Mouse (Mus musculus): ENCODE results near the gene Ncam1.

Gene Ncam1

GRCm38 (mm10) chr9:49755214-49755613 lies 43.5 kb downstream of the Ncam1 start:
- no peak for DNase-seq (ENCODE audit: low spot score in 2 of 2)

GRCm38 (mm10) chr9:49751466-49751865 lies 47.3 kb downstream of the Ncam1 start:
- no peak for DNase-seq (ENCODE audit: low spot score in 2 of 2)

- no peak for DNase-seq (ENCODE audit: low spot score in 2 of 2)
These were observed 52.5 kb downstream of the Ncam1 start for GRCm38 (mm10) chr9:49746176-49746575.

- DNase-seq (ENCODE audit: low spot score in 2 of 2) = no peak
These were observed 53.0 kb downstream of the Ncam1 start for GRCm38 (mm10) chr9:49745696-49746095.

GRCm38 (mm10) chr9:49744286-49744685 lies 54.4 kb downstream of the Ncam1 start:
- DNase-seq (ENCODE audit: low spot score in 2 of 2) = no peak

- no peak for DNase-seq (ENCODE audit: low spot score in 2 of 2)
These were observed 58.8 kb downstream of the Ncam1 start for GRCm38 (mm10) chr9:49739935-49740334.

- DNase-seq (ENCODE audit: low spot score in 2 of 2) = no peak
These were observed 60.2 kb downstream of the Ncam1 start for GRCm38 (mm10) chr9:49738546-49738945.

GRCm38 (mm10) chr9:49737166-49737565 lies 61.6 kb downstream of the Ncam1 start:
- DNase-seq (ENCODE audit: low spot score in 2 of 2) = no peak

GRCm38 (mm10) chr9:49734348-49735007 lies 64.2 kb downstream of the Ncam1 start:
- DNase-seq (ENCODE audit: low spot score in 2 of 2) = no peak

- DNase-seq (ENCODE audit: low spot score in 2 of 2) = no peak
These were observed 65.0 kb downstream of the Ncam1 start for GRCm38 (mm10) chr9:49733726-49734125.

GRCm38 (mm10) chr9:49729479-49729878 lies 69.2 kb downstream of the Ncam1 start:
- DNase-seq (ENCODE audit: low spot score in 2 of 2) = no peak

- DNase-seq (ENCODE audit: low spot score in 2 of 2) = no peak
These were observed 70.5 kb downstream of the Ncam1 start for GRCm38 (mm10) chr9:49728211-49728610.

GRCm38 (mm10) chr9:49722765-49723164 lies 76.0 kb downstream of the Ncam1 start:
- no peak for DNase-seq (ENCODE audit: low spot score in 2 of 2)

- DNase-seq (ENCODE audit: low spot score in 2 of 2) = no peak
These were observed 83.6 kb downstream of the Ncam1 start for GRCm38 (mm10) chr9:49715121-49715520.

- DNase-seq (ENCODE audit: low spot score in 2 of 2) = no peak
These were observed 84.6 kb downstream of the Ncam1 start for GRCm38 (mm10) chr9:49714091-49714490.

GRCm38 (mm10) chr9:49707646-49708045 lies 91.1 kb downstream of the Ncam1 start:
- no peak for DNase-seq (ENCODE audit: low spot score in 2 of 2)

GRCm38 (mm10) chr9:49704196-49704967 lies 94.3 kb downstream of the Ncam1 start:
- no peak for DNase-seq (ENCODE audit: low spot score in 2 of 2)

GRCm38 (mm10) chr9:49695371-49695770 lies 103.4 kb downstream of the Ncam1 start:
- no peak for DNase-seq (ENCODE audit: low spot score in 2 of 2)

- DNase-seq (ENCODE audit: low spot score in 2 of 2) = no peak
These were observed 105.9 kb downstream of the Ncam1 start for GRCm38 (mm10) chr9:49692791-49693190.

- DNase-seq (ENCODE audit: low spot score in 2 of 2) = no peak
These were observed 107.4 kb downstream of the Ncam1 start for GRCm38 (mm10) chr9:49691344-49691743.

- DNase-seq (ENCODE audit: low spot score in 2 of 2) = no peak
These were observed 115.0 kb downstream of the Ncam1 start for GRCm38 (mm10) chr9:49683566-49684273.

GRCm38 (mm10) chr9:49681848-49682469 lies 116.8 kb downstream of the Ncam1 start:
- no peak for DNase-seq (ENCODE audit: low spot score in 2 of 2)
